Mouse (Mus musculus): ENCODE data around the gene Csmd2. TPM values are rescaled to one million over a fixed set of nuclear protein-coding genes. Genes with fewer than 3 reads are reported as not detected.

Csmd2 gene
- polyA plus RNA-seq, 1 experiment from 2014 or later: 0.32 TPM

DNA sequence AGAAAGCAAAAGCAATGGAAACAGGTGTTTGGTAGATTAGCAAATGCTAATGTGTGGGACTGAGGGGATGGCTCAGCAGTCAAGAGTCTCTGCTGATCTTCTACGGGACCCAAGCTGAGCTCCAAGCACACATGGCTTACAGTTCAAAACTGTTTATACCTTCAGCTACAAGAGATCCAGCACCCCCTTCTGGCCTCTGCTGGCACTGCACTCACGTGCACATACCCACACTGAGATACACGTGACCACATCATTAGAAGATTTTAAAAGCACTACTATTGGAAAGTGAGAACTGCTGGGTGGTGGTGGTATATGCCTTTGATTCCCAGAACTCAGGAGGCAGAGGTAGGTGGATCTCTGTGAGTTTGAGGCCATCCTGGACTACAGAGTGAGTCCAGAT, 417.9 kb downstream of the Csmd2 start:
- 90% methylated on average over 3 of the region's 3 CpGs for WGBS
- no peaks in the 10 kb centered on the region for H3K36me3 ChIP-seq
- no peaks in the 10 kb centered on the region for H3K9me3 ChIP-seq
- H3K4me1 ChIP-seq: no peaks in the 10 kb centered on the region
- no peak for ATAC-seq (ENCODE audit: insufficient read depth, low FRiP score, low read depth)
- no peak overlapping the region for H3K4me3 ChIP-seq (replicated peaks)
- no peaks in the 10 kb centered on the region for H3K27me3 ChIP-seq (replicated peaks)
- H3K9ac ChIP-seq: no peak overlapping the region
- H3K27ac ChIP-seq: no peak overlapping the region
- no peak overlapping the region for H3K4me2 ChIP-seq

DNA sequence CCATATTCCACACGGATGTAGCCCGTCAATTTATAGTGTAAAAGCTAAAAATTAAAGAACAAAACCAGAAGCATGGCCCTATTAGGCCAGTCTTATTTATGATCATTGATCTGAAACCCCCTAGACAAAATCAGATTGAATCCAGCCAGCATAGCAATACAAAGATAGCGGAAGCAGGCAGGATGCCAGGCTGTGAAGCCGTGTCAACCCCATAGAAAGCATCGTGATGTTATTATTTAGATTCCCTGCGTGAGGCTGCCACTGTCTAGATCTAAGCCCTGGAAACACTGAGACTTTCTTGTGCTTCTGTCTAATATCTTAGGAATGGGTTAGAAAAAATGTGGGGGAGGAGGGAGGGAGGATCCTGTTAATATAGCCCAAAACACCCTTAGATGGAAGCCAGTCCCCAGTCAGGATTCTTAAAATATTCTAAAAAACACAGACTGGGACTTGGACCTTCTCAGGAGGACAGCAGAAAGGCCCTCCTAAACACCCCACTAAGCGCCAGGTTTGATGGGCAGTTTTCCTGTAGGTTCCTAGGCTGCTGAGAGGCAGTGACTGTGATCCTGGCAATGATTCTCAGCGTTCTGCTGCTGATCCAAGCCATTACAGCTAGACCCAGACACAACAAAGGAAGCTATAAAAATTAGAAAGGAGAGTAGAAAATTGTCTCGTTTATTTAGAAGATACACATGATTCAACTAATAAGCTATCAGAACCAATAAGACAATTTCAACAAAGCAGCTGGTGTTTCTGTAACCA, 419.6 kb downstream of the Csmd2 start:
- H3K9me3 ChIP-seq: no peaks in the 10 kb centered on the region
- H3K4me3 ChIP-seq (replicated peaks): no peak overlapping the region
- H3K27me3 ChIP-seq (replicated peaks): no peaks in the 10 kb centered on the region
- no peaks in the 10 kb centered on the region for H3K4me1 ChIP-seq
- no peak for ATAC-seq (ENCODE audit: insufficient read depth, low FRiP score, low read depth)
- no peak overlapping the region for H3K27ac ChIP-seq
- H3K36me3 ChIP-seq: no peaks in the 10 kb centered on the region
- no peak overlapping the region for H3K9ac ChIP-seq
- 74% methylated on average over 9 of the region's 9 CpGs for WGBS
- no peak overlapping the region for H3K4me2 ChIP-seq

DNA sequence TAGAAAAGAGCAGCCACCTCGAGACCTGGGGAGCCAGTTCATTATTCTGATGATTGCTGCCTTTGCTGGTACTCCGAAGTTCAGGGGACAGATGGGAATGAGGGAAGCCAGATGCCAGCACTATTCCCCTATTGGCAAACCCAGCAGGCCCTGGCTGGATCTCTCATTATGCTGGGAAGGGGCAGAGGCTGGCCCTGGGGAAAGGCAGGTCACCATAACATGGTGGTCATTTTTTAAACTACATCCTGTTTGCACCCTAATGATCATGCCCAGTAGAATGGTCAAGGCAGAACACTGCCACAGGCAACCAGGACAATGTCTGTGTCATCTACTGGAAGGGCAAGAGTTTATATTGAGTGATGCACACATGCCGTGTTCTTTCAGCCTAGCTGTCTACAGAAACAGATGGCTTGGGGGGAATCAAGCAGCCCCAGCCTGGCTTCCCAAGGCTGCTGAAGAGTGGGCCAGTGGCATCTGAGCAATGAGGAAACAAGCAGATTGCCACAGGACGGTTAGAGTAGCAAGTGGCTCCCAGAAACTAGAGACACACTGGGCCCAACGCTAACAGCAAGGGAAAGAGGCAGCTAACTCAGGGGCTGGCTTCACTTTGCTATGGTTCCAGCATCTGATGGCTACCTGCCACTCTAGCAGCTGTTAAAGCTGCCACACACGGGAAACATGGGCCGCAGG, 424.4 kb downstream of the Csmd2 start:
- Histone ChIP-seq H3K9me3 (no peaks in the 10 kb centered on the region), H3K27ac (no peak overlapping the region), H3K27me3 (replicated peaks) (no peaks in the 10 kb centered on the region), H3K4me3 (replicated peaks) (no peak overlapping the region), H3K9ac (no peak overlapping the region), H3K4me2 (no peak overlapping the region), H3K4me1 (no peaks in the 10 kb centered on the region), H3K36me3 (no peaks in the 10 kb centered on the region)
- WGBS: 72% methylated on average over 7 of the region's 7 CpGs
- no peak for ATAC-seq (ENCODE audit: insufficient read depth, low FRiP score, low read depth)

DNA sequence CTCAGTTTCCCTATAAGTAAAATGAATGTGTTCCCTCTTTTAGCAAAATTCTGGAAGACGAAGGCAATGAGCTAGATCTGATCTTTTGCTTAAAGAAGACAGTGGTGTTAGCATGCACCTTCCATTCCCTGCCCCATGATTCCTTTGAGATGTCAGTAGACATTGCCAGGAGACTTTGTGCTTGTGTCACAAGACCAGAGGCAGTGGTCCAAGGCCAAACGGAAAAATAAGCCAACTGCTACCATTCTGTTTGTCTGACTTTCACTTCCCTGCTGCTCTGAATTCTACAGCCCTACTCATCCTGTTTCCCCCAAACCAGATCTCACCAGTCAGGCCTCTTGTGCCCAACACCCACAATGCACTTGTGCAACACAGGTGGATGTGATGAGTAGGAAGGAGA, 427.1 kb downstream of the Csmd2 start:
- Histone ChIP-seq H3K9ac (no peak overlapping the region), H3K4me1 (no peaks in the 10 kb centered on the region), H3K27me3 (replicated peaks) (no peaks in the 10 kb centered on the region), H3K4me3 (replicated peaks) (no peak overlapping the region), H3K4me2 (no peak overlapping the region), H3K36me3 (no peaks in the 10 kb centered on the region), H3K9me3 (no peaks in the 10 kb centered on the region), H3K27ac (no peak overlapping the region)
- whole genome bisulfite sequencing: 77% methylated on average over 2 of the region's 2 CpGs
- ATAC-seq (ENCODE audit: insufficient read depth, low FRiP score, low read depth): no peak

DNA sequence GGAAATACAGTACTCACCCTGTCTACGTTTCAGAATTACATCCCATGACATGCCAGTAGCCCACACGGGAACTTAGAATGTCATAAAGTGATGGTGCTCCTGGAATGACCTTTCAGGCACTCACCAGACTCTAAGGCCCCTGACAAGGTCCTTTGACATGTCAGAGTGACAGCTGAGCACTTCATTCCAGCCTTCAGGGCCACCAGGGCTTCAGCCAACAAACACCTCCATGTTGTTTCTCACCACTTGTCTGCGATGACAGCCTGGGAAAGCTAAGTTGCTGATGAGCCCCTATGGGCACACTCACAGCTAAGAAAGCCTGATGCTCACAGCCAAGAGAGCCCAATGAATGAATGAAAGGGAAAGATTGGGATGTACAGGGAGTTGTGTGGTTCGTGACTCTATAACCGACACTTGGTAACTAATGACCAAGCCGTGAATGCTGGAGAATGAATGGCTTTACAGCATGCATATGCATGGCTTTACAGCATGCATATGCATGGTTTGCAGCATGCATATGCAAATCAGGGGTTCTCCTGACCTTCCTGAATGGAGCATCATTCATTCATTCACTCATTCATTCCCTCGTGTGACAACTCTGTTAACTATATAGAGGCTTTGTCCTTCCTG, 432.4 kb downstream of the Csmd2 start:
- Histone ChIP-seq H3K36me3 (no peaks in the 10 kb centered on the region), H3K27me3 (replicated peaks) (no peaks in the 10 kb centered on the region), H3K4me1 (no peaks in the 10 kb centered on the region), H3K9me3 (no peaks in the 10 kb centered on the region), H3K4me3 (replicated peaks) (no peak overlapping the region), H3K9ac (no peak overlapping the region), H3K4me2 (no peak overlapping the region), H3K27ac (no peak overlapping the region)
- 75% methylated on average over 7 of the region's 7 CpGs for WGBS
- no peak for ATAC-seq (ENCODE audit: insufficient read depth, low FRiP score, low read depth)

DNA sequence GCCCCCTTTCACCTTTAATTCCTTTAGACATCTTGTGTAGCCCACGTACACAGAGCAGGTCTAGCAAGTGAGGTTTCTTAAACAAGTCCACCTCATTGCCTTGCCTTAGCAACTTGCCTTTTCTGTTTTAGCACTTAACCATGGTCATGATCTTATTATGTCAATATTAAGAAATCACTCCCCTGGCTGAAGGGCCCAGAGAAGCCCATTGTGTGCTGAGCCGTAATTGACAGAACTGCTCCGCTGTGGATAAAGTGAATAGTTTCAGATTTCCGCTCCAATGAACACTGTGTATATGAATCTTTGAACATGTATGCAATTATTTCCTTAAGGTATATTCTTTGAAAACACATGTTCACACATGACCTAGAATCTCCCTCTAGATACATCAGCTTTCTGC, 434.8 kb downstream of the Csmd2 start:
- Histone ChIP-seq H3K27ac (no peak overlapping the region), H3K4me2 (no peak overlapping the region), H3K4me1 (no peaks in the 10 kb centered on the region), H3K9me3 (no peaks in the 10 kb centered on the region), H3K9ac (no peak overlapping the region), H3K27me3 (replicated peaks) (no peaks in the 10 kb centered on the region), H3K36me3 (no peaks in the 10 kb centered on the region), H3K4me3 (replicated peaks) (no peak overlapping the region)
- ATAC-seq (ENCODE audit: insufficient read depth, low FRiP score, low read depth): 0 out of 2 replicates have a peak, but pooled peaks have one; percentile 43
- WGBS: 64% methylated on average over 4 of the region's 4 CpGs

DNA sequence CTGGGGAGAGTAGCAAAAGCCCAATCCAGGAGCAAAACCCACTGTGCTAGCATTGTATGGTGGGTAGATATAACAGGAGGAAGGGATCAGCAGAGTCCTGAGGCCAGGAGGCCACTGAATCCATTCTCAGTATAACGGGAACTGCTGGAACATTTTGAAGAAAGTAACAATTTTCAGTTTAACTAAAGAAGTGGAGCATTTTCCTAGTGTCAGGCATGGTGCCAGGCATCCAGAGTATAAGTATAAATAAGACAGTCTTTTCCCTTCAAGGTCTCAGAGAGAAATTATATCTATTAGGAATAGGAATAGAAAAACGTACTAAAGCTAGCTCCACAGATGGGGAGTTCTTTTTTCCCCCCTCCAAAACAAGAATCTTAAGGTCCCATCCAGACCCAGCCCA, 437.7 kb downstream of the Csmd2 start:
- Histone ChIP-seq H3K4me3 (replicated peaks) (no peak overlapping the region), H3K4me2 (no peak overlapping the region), H3K4me1 (no peaks in the 10 kb centered on the region), H3K27ac (no peak overlapping the region), H3K9me3 (no peaks in the 10 kb centered on the region), H3K36me3 (no peaks in the 10 kb centered on the region), H3K9ac (no peak overlapping the region), H3K27me3 (replicated peaks) (no peaks in the 10 kb centered on the region)
- WGBS: 45% methylated on average over 2 of the region's 2 CpGs
- no peak for ATAC-seq (ENCODE audit: insufficient read depth, low FRiP score, low read depth)

DNA sequence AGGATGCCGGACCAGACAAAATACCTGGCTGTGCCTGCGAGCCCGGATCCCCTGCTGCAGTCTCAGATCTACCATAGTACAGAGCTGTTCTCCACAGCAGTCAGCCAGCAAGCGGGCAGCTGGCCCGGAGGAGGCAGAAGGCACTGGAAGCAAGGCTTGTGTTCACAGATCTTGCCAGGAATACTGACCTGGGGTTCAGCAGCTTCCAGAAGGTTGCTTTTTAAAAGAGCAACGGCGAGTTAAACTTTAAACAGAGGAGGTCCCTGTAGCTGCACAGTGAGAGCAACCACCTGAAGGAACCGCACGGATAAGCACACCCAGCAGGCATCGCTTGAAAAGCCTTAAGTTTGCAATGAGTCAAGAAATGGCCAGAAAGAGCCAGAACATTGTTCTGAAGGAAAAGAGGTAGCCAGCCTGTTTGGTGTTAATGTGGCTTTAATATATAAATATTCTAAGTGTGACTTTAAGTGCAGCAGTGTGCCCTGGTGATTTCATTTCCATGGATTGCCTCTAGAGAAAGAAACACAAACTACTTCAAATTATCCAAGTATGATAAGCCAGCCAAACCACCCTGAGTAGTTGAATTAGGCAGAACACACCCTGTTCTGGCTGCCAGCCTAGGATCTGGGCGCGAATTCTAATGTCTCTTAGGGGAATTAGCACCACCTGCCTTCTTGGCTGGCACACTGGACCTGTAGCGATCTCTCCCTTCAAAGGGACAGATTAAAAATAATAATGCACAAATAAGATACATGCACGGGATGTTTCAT, 439.8 kb downstream of the Csmd2 start:
- ATAC-seq (ENCODE audit: insufficient read depth, low FRiP score, low read depth): no peak
- H3K4me3 ChIP-seq (replicated peaks): no peak overlapping the region
- 78% methylated on average over 14 of the region's 14 CpGs for WGBS
- no peak overlapping the region for H3K4me2 ChIP-seq
- no peak overlapping the region for H3K9ac ChIP-seq
- H3K27ac ChIP-seq: no peak overlapping the region
- no peaks in the 10 kb centered on the region for H3K9me3 ChIP-seq
- no peaks in the 10 kb centered on the region for H3K27me3 ChIP-seq (replicated peaks)
- no peaks in the 10 kb centered on the region for H3K4me1 ChIP-seq
- no peaks in the 10 kb centered on the region for H3K36me3 ChIP-seq

DNA sequence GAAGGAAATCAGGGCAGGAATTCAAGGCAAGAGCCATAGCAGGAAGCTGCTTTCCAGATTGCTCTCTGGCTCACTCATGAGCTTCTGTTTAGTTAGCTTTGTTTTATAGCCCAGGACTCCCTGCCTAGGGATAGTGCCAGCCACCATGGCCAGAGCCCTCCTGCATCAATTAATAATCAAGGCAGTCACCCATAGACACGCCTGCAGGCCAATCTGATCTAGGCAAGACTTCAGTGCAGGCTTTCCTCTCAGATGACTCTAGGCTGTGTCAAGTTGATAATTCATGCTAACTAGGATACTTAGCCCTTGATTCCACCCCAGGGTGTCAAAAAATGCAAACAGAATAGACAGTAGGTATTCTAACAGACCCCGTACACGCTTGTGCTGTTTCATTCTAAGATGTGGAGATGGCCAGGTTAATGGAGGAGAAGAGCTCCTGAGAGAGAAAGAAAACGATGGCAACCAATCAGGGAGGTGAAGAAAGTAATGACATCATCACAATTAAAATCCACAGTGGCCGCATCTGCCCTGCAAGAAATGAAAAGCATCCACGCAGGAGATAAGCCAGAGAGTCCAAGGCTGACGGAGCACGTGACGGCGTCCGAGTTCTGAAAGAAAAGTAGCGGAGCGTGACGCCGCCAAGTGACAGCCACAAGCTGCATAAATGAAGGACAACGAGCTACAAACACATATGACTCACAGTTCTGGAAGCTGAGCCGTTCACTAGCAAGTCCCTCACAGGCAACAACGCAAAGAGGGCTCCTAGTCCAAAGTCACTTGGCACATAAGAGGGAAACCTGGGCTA, 440.8 kb downstream of the Csmd2 start:
- WGBS: 79% methylated on average over 18 of the region's 18 CpGs
- no peak for ATAC-seq (ENCODE audit: insufficient read depth, low FRiP score, low read depth)
- H3K27ac ChIP-seq: no peak overlapping the region

DNA sequence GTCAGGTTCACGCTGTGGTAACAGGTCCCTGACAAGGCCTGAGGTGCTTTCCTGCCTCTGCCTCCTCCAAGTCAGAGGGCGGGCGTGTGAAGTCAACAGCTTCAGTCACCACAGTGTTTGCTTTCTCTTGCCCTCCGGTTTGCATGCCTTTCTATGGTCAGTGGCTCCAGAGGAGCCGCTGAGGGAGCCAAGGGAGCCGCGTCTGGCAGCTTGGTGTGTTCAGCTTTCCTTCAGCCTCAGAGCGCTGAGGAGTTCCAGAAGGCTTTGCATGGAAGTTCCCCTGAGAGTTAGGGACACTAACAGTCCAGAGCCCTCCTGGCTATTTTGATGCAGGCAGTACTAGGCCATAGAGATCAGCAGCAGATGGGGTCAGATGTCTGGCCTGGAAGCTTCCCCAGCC, 441.9 kb downstream of the Csmd2 start:
- H3K4me2 ChIP-seq: no peak overlapping the region

More for the DNA sequence above, 440.8 kb downstream of the Csmd2 start:
- no peaks in the 10 kb centered on the region for H3K4me1 ChIP-seq
- no peak overlapping the region for H3K4me2 ChIP-seq
- no peaks in the 10 kb centered on the region for H3K27me3 ChIP-seq (replicated peaks)
- H3K9me3 ChIP-seq: no peaks in the 10 kb centered on the region
- H3K4me3 ChIP-seq (replicated peaks): no peak overlapping the region
- H3K36me3 ChIP-seq: no peaks in the 10 kb centered on the region
- no peak overlapping the region for H3K9ac ChIP-seq

DNA sequence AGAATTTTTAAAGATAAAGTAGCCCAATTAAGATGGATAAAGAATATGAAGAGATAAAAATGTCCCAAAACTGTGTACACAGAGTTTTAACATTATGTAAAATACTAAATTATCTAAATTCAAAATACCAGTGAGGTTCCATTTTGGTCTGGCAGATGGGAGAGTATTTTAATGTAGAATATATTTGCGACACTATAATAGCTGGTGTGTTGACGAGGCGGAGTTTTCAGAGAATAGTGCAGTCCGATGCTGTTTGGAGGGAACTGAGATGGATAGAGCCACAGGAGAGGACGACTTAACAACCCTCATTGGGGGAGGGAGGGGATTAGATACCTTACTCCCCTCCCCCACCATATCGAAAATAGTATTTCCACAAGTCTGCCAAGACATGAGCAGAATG, 452.9 kb downstream of the Csmd2 start:
- no peak overlapping the region for H3K27ac ChIP-seq
- H3K4me3 ChIP-seq (replicated peaks): no peak overlapping the region
- no peaks in the 10 kb centered on the region for H3K9me3 ChIP-seq
- H3K27me3 ChIP-seq (replicated peaks): 0 out of 2 replicates have a peak, but pooled peaks cover 3% of the 10 kb centered on the region
- no peak overlapping the region for H3K4me2 ChIP-seq
- no peak for ATAC-seq (ENCODE audit: insufficient read depth, low FRiP score, low read depth)
- no peaks in the 10 kb centered on the region for H3K36me3 ChIP-seq
- 80% methylated on average over 6 of the region's 6 CpGs for WGBS
- H3K9ac ChIP-seq: no peak overlapping the region
- no peaks in the 10 kb centered on the region for H3K4me1 ChIP-seq

More for the DNA sequence above, 441.9 kb downstream of the Csmd2 start:
- Histone ChIP-seq H3K9ac (no peak overlapping the region), H3K27me3 (replicated peaks) (no peaks in the 10 kb centered on the region), H3K36me3 (no peaks in the 10 kb centered on the region), H3K4me1 (no peaks in the 10 kb centered on the region), H3K4me3 (replicated peaks) (no peak overlapping the region), H3K27ac (no peak overlapping the region), H3K9me3 (no peaks in the 10 kb centered on the region)
- ATAC-seq (ENCODE audit: insufficient read depth, low FRiP score, low read depth): no peak
- WGBS: 81% methylated on average over 8 of the region's 8 CpGs
